Mouse (Mus musculus) intestine, embryonic 16.5 days (tissue): Measurements from ENCODE around the gene Olfr1445. TPM values are rescaled to one million over a fixed set of nuclear protein-coding genes. Genes with fewer than 3 reads are reported as not detected.

Experiments
- ATAC-seq: fragments of 200-750 bp; cut with Nextera tagmentation; 2 replicates; pipeline ENCODE4 v1.8.0; 2017; ENCODE audit warnings: moderate TSS enrichment, moderate library complexity
- H3K27ac ChIP-seq: fragments of 300-500 bp; sonication (generic); 2 replicates; pipeline ENCODE4 v1.5.1; 2014; ENCODE audit warnings: mild to moderate bottlenecking, low read length
- H3K27me3 ChIP-seq: fragments of 300-500 bp; sonication (generic); replicated peaks from 2 replicates; pipeline ENCODE4 v1.6.1; 2014; ENCODE audit warnings: low read length, control low read depth, mixed read lengths; ENCODE audit not compliant: control insufficient read depth, insufficient read depth
- H3K36me3 ChIP-seq: fragments of 300-500 bp; sonication (generic); 2 replicates; pipeline ENCODE4 v1.6.1; 2014; ENCODE audit warnings: low read length, control low read depth; ENCODE audit not compliant: control insufficient read depth, insufficient read depth
- H3K4me1 ChIP-seq: fragments of 300-500 bp; sonication (generic); 2 replicates; pipeline ENCODE4 v1.6.1; 2014; ENCODE audit warnings: low read length, control low read depth, mixed read lengths; ENCODE audit not compliant: control insufficient read depth, insufficient read depth
- H3K4me2 ChIP-seq: fragments of 300-500 bp; sonication (generic); 2 replicates; pipeline ENCODE4 v1.6.1; 2014; ENCODE audit warnings: low read depth, low read length, control low read depth
- H3K4me3 ChIP-seq: fragments of 300-500 bp; sonication (generic); 2 replicates; pipeline ENCODE4 v1.5.1; 2014; ENCODE audit warnings: mild to moderate bottlenecking, low read length
- H3K9ac ChIP-seq: fragments of 300-500 bp; sonication (generic); 2 replicates; pipeline ENCODE4 v1.6.1; 2014; ENCODE audit warnings: low read depth, low read length
- H3K9me3 ChIP-seq: fragments of 300-500 bp; sonication (generic); 2 replicates; pipeline ENCODE4 v1.6.1; 2016; ENCODE audit warnings: low read length, control low read depth; ENCODE audit not compliant: control insufficient read depth
- WGBS: fragments of 180-500 bp; shearing (Covaris S2); extraction: QIAGEN DNeasy Blood & Tissue Kit; methylation state at CpG from one replicate; pipeline ENCODE4 v1.1.7; 2014; 5-methylcytosine and 5-hydroxymethylcytosine counted together
- polyA plus RNA-seq: library from polyadenylated mRNA; unstranded; fragments of >200 nt; fragmentation: Nextera tagmentation; extraction: Ambion mirVana; gene quantifications from 2 replicates; pipeline ENCODE4 v1.2.1, GENCODE M21; 2015

Gene Olfr1445
- polyA plus RNA-seq, result not detected in 2 replicates

GRCm38 (mm10) chr19:12883555-12883954, at the start of gene Olfr1445:
Gene Olfr1445, plus strand, starts transcription at chr19:12883855.
- no peak for ATAC-seq
- H3K9ac ChIP-seq, result no peak within 1 kb of the TSS
- H3K4me1 ChIP-seq, result no peaks in the 10 kb centered on the region
- H3K4me2 ChIP-seq, result no peak within 1 kb of the TSS
- H3K36me3 ChIP-seq, result no peaks in the 10 kb centered on the region
- no peak within 1 kb of the TSS for H3K4me3 ChIP-seq
- no peak within 1 kb of the TSS for H3K27ac ChIP-seq
- H3K27me3 ChIP-seq, result no peaks in the 10 kb centered on the region
- 85% methylated on average over 2 of the region's 2 CpGs for WGBS
- no peaks in the 10 kb centered on the region for H3K9me3 ChIP-seq

- ATAC-seq, result no peak
- Histone ChIP-seq H3K36me3 (no peaks in the 10 kb centered on the region), H3K4me2 (no peak overlapping the region), H3K4me3 (no peak overlapping the region), H3K9me3 (no peaks in the 10 kb centered on the region), H3K9ac (no peak overlapping the region), H3K4me1 (no peaks in the 10 kb centered on the region), H3K27ac (no peak overlapping the region), H3K27me3 (no peaks in the 10 kb centered on the region)
- WGBS, result 88% methylated on average over 1 of the region's 1 CpGs
Observed at GRCm38 (mm10) chr19:12838507-12838906, 45.1 kb upstream of the Olfr1445 start.

DNA sequence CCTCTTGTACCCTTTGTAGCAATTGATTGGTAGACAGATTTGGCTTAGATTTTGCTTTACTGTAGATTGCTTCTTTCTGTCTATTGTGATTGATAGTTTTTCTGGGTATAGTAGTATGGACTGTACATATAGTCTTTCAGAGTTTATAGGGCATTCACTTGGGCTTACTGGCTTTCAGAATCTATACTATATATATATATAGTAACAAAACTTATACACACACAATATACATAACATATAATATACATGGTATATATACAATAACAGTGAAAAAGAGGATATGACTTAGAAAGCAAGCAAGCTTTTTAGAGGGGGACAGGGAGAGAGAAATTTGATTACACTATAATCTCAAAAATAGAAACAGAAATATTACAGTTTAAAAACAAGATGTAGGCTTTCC, 37.3 kb upstream of the Olfr1445 start, which contains the start of gene Gm5244:
Gene Gm5244, plus strand, starts transcription at position 301 of the 400 bp plus-strand sequence.
- H3K9me3 ChIP-seq, result no peaks in the 10 kb centered on the region
- no peak within 1 kb of the TSS for H3K4me2 ChIP-seq
- no peak for ATAC-seq

GRCm38 (mm10) chr19:12856983-12857382, 26.7 kb upstream of the Olfr1445 start, which contains the start of gene Olfr1444:
Gene Olfr1444, plus strand, starts transcription at chr19:12857283.
- H3K4me2 ChIP-seq, result no peak within 1 kb of the TSS
- ATAC-seq, result no peak
- no peak within 1 kb of the TSS for H3K9ac ChIP-seq
- no peaks in the 10 kb centered on the region for H3K9me3 ChIP-seq
- no peaks in the 10 kb centered on the region for H3K27me3 ChIP-seq
- no peak within 1 kb of the TSS for H3K4me3 ChIP-seq
- H3K27ac ChIP-seq, result no peak within 1 kb of the TSS
- WGBS, result 62% methylated on average over 1 of the region's 1 CpGs
- H3K36me3 ChIP-seq, result no peaks in the 10 kb centered on the region
- no peaks in the 10 kb centered on the region for H3K4me1 ChIP-seq

More for the DNA sequence above, 37.3 kb upstream of the Olfr1445 start, which contains the start of gene Gm5244:
- no peak within 1 kb of the TSS for H3K4me3 ChIP-seq
- H3K36me3 ChIP-seq, result no peaks in the 10 kb centered on the region
- H3K27ac ChIP-seq, result no peak within 1 kb of the TSS
- H3K27me3 ChIP-seq, result no peaks in the 10 kb centered on the region
- H3K9ac ChIP-seq, result no peak within 1 kb of the TSS
- H3K4me1 ChIP-seq, result no peaks in the 10 kb centered on the region

GRCm38 (mm10) chr19:12893424-12893823, 9.8 kb downstream of the Olfr1445 start, which contains the start of gene Olfr1446:
Gene Olfr1446, minus strand, starts transcription at chr19:12893524.
- H3K9ac ChIP-seq, result no peak within 1 kb of the TSS
- no peak within 1 kb of the TSS for H3K4me3 ChIP-seq
- H3K27me3 ChIP-seq, result no peaks in the 10 kb centered on the region
- H3K27ac ChIP-seq, result no peak within 1 kb of the TSS
- H3K9me3 ChIP-seq, result no peaks in the 10 kb centered on the region
- no peaks in the 10 kb centered on the region for H3K4me1 ChIP-seq
- 77% methylated on average over 1 of the region's 1 CpGs for WGBS
- H3K36me3 ChIP-seq, result no peaks in the 10 kb centered on the region
- H3K4me2 ChIP-seq, result no peak within 1 kb of the TSS
- no peak for ATAC-seq

DNA sequence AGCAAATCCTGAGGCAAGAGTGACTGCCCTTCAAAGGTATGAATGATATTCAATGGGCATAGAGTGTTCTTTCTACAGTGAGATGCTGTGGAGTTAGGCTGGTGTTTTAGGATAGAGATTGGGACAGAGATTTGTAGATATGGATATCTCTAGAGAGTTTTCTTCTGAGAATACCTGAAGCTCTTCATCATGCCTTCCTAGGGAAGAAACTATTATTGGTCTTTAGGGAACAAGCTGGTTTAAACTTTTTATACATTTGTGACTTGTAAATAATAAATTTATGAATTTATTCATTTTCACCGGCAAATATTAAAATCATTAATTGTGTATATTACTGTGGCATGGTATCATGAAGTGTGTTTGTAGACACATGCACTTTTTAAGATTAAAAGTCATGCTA, 20.0 kb downstream of the Olfr1445 start, which contains the start of gene Olfr1447:
Gene Olfr1447, minus strand, starts transcription at position 101 of the 400 bp plus-strand sequence.
- ATAC-seq, result no peak
- 88% methylated on average over 1 of the region's 1 CpGs for WGBS
- H3K27ac ChIP-seq, result no peak within 1 kb of the TSS

DNA sequence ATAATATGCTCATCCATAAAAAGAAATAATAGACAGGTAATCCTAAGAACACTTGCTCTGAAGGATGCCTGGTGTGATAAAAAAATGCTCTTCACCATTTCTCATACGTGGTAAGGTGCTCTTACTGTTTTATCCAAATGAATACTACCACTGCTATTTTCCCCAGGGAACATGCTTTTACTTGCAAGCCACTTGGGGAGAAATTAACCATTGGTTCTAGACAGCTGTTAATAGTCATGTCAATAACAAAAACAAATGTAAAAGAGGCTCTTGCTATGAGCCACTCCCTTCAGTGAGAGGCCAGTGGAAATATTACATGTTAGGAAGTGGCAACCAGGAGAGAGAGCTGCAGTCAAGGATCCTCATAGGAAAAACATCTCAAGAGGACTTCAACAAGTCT, 40.7 kb downstream of the Olfr1445 start, which contains the start of gene Olfr1448:
Gene Olfr1448, minus strand, starts transcription at position 101 of the 400 bp plus-strand sequence.
- no peak for ATAC-seq
- H3K9me3 ChIP-seq, result no peaks in the 10 kb centered on the region
- H3K27me3 ChIP-seq, result no peaks in the 10 kb centered on the region
- no peaks in the 10 kb centered on the region for H3K36me3 ChIP-seq
- no peak within 1 kb of the TSS for H3K9ac ChIP-seq
- 74% methylated on average over 1 of the region's 1 CpGs for WGBS
- H3K4me3 ChIP-seq, result no peak within 1 kb of the TSS
- no peak within 1 kb of the TSS for H3K27ac ChIP-seq
- H3K4me1 ChIP-seq, result no peaks in the 10 kb centered on the region
- H3K4me2 ChIP-seq, result no peak within 1 kb of the TSS

More for the DNA sequence above, 20.0 kb downstream of the Olfr1445 start, which contains the start of gene Olfr1447:
- Histone ChIP-seq H3K36me3 (no peaks in the 10 kb centered on the region), H3K4me1 (no peaks in the 10 kb centered on the region), H3K9me3 (no peaks in the 10 kb centered on the region), H3K27me3 (no peaks in the 10 kb centered on the region), H3K9ac (no peak within 1 kb of the TSS), H3K4me2 (no peak within 1 kb of the TSS), H3K4me3 (no peak within 1 kb of the TSS)

DNA sequence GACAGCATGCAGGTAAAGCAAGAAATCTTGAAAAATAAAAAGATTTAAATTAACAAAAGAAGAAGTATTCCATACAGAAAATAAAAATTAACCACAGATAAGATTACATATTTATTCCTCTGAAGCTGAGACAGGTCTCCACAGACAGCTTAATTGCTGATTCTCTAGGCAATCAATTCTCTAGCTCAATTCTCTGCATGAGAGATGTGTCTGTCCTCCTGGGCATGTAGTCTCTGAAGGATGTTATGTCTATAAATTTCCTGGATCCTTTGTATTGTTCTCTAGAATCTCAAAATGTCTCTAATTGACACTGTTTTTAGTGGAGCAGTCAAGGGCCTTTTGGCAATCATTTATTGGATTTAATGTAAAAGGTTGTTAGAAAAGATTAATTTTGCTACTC, 46.9 kb downstream of the Olfr1445 start, which contains the start of gene Olfr1449:
Gene Olfr1449, plus strand, starts transcription at position 301 of the 400 bp plus-strand sequence.
- H3K36me3 ChIP-seq, result no peaks in the 10 kb centered on the region
- H3K9ac ChIP-seq, result no peak within 1 kb of the TSS
- no peaks in the 10 kb centered on the region for H3K4me1 ChIP-seq
- H3K27ac ChIP-seq, result no peak within 1 kb of the TSS
- H3K9me3 ChIP-seq, result no peaks in the 10 kb centered on the region
- H3K4me3 ChIP-seq, result no peak within 1 kb of the TSS
- H3K4me2 ChIP-seq, result no peak within 1 kb of the TSS
- ATAC-seq, result no peak
- H3K27me3 ChIP-seq, result no peaks in the 10 kb centered on the region
